Mouse (Mus musculus) limb, embryonic 15.5 days (tissue): Measurements from ENCODE around the gene 0610012G03Rik. TPM values are rescaled to one million over a fixed set of nuclear protein-coding genes. Genes with fewer than 3 reads are reported as not detected.

Source experiments
- ATAC-seq: fragments of 200-750 bp; cut with Nextera tagmentation; 2 replicates; pipeline ENCODE4 v1.8.0; 2017; ENCODE audit warnings: low read depth, moderate TSS enrichment; ENCODE audit not compliant: insufficient number of reproducible peaks, low FRiP score, low TSS enrichment
- H3K27ac ChIP-seq: fragments of 300-500 bp; sonication (generic); 2 replicates; pipeline ENCODE4 v1.5.1; 2015; ENCODE audit warnings: moderate library complexity, mild to moderate bottlenecking, inconsistent platforms
- H3K27me3 ChIP-seq: fragments of 300-500 bp; sonication (generic); 2 replicates; pipeline ENCODE4 v1.6.1; 2015; ENCODE audit warnings: inconsistent platforms
- H3K36me3 ChIP-seq: fragments of 300-500 bp; sonication (generic); 2 replicates; pipeline ENCODE4 v1.6.1; 2015; ENCODE audit warnings: inconsistent platforms
- H3K4me1 ChIP-seq: fragments of 300-500 bp; sonication (generic); 2 replicates; pipeline ENCODE4 v1.6.1; 2015; ENCODE audit warnings: inconsistent platforms
- H3K4me2 ChIP-seq: fragments of 300-500 bp; sonication (generic); 2 replicates; pipeline ENCODE4 v1.6.1; 2015; ENCODE audit warnings: mild to moderate bottlenecking, inconsistent platforms
- H3K4me3 ChIP-seq: fragments of 300-500 bp; sonication (generic); 2 replicates; pipeline ENCODE4 v1.5.1; 2015; ENCODE audit warnings: mild to moderate bottlenecking, inconsistent platforms
- H3K9ac ChIP-seq: fragments of 300-500 bp; sonication (generic); 2 replicates; pipeline ENCODE4 v1.6.1; 2015; ENCODE audit warnings: inconsistent platforms
- H3K9me3 ChIP-seq: fragments of 300-500 bp; sonication (generic); 2 replicates; pipeline ENCODE4 v1.6.1; 2016; ENCODE audit warnings: inconsistent platforms
- WGBS: fragments of 180-500 bp; shearing (Covaris S2); methylation state at CpG from one replicate; pipeline ENCODE4 v1.1.7; 2015; 5-methylcytosine and 5-hydroxymethylcytosine counted together
- polyA plus RNA-seq: library from polyadenylated mRNA; unstranded; fragments of >200 nt; fragmentation: Nextera tagmentation; extraction: Ambion mirVana; gene quantifications from 2 replicates; pipeline ENCODE4 v1.2.1, GENCODE M21; 2015

0610012G03Rik gene
- polyA plus RNA-seq, 1 experiment from 2014 or later, result 86.4 TPM

GRCm38 (mm10) chr16:31927412-31927811, 20.9 kb downstream of the 0610012G03Rik start:
- no peak overlapping the region for H3K9ac ChIP-seq
- no peaks in the 10 kb centered on the region for H3K36me3 ChIP-seq
- H3K4me2 ChIP-seq, result no peak overlapping the region
- H3K4me3 ChIP-seq, result no peak overlapping the region
- H3K27ac ChIP-seq, result no peak overlapping the region
- H3K9me3 ChIP-seq, result no peaks in the 10 kb centered on the region
- H3K27me3 ChIP-seq, result no peaks in the 10 kb centered on the region
- 88% methylated on average over 5 of the region's 5 CpGs for WGBS
- no peaks in the 10 kb centered on the region for H3K4me1 ChIP-seq
- ATAC-seq, result no peak

DNA sequence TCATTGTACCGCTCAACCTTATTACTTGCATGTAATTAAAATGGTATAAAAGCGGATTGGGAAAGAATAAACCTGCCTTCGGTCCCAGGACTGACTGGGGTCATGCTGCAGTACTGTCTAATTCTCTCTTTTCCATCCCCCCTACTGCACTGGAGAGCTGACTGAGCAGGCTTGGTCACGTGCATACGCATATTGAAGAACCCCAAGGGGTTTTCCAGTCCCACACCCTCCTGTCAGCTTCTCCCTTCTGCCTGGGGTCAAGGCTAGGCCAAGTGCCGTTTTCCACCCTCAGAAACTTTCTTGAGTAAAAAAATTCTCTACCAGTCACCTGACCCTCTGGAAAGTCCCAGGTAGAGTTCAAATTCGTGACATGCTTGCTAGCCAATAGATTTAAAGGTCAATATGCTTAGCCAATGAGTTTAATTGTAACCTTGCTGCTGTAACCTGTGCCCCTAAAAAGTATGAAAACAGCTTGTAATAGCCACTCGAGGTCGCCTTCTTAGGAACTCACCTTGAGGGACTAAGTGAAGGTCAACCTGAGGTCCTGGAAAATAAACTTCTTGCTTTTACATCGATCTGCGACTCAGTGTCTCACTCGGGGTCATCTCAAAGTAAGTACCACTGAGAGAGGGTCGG, 21.6 kb downstream of the 0610012G03Rik start:
- no peak for ATAC-seq
- WGBS, result 81% methylated on average over 13 of the region's 13 CpGs
- Histone ChIP-seq H3K9ac (no peak overlapping the region), H3K27ac (no peak overlapping the region), H3K9me3 (no peaks in the 10 kb centered on the region), H3K4me1 (no peaks in the 10 kb centered on the region), H3K4me3 (no peak overlapping the region), H3K27me3 (no peaks in the 10 kb centered on the region), H3K4me2 (no peak overlapping the region), H3K36me3 (no peaks in the 10 kb centered on the region)

- ATAC-seq, result no peak
- WGBS, result 73% methylated on average over 6 of the region's 6 CpGs
- H3K9ac ChIP-seq, result no peak overlapping the region
- no peaks in the 10 kb centered on the region for H3K36me3 ChIP-seq
- no peaks in the 10 kb centered on the region for H3K27me3 ChIP-seq
- H3K9me3 ChIP-seq, result no peaks in the 10 kb centered on the region
- H3K4me1 ChIP-seq, result no peaks in the 10 kb centered on the region
- no peak overlapping the region for H3K27ac ChIP-seq
- no peak overlapping the region for H3K4me2 ChIP-seq
- H3K4me3 ChIP-seq, result no peak overlapping the region
Observed at GRCm38 (mm10) chr16:31926091-31926490, 22.2 kb downstream of the 0610012G03Rik start.

GRCm38 (mm10) chr16:31924368-31924767, 23.9 kb downstream of the 0610012G03Rik start:
- no peak overlapping the region for H3K4me3 ChIP-seq

DNA sequence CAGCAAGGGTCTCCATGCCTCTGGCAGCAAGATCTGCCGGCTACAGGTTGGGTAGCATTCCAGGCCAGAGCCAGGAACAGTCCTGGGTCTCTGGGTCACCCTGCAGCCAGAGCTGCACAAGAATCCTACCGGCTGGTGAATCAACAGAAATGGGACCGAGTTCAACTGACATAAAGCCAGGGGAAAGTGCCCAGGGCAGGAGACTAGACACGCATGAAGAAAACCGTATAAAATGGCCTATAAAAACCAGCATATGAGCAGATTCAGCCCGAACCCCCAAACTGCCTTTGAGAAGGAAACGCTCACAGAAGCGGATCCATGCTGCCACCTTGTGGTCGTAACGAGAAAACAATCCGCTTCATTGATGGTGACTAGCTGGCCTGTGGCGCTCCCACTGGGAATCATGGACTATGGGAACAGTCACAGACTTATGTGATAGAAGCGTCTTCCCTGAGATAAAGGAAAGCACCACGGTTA, 30.0 kb downstream of the 0610012G03Rik start:
- H3K9me3 ChIP-seq, result no peaks in the 10 kb centered on the region
- H3K4me2 ChIP-seq, result peak overlapping the region; percentile 35; the same call in 1 of the 2 replicates
- no peaks in the 10 kb centered on the region for H3K36me3 ChIP-seq
- ATAC-seq, result no peak; the same call in 1 of the 2 replicates
- H3K4me3 ChIP-seq, result no peak overlapping the region
- 0 out of 2 replicates have a peak overlapping the region, but pooled peaks have one; percentile 3 for H3K9ac ChIP-seq
- 4% methylated on average over 14 of the region's 14 CpGs for WGBS
- H3K27me3 ChIP-seq, result no peaks in the 10 kb centered on the region
- no peak overlapping the region for H3K27ac ChIP-seq
- peaks cover 5% of the 10 kb centered on the region for H3K4me1 ChIP-seq

More at GRCm38 (mm10) chr16:31924368-31924767, 23.9 kb downstream of the 0610012G03Rik start:
- WGBS, result 80% methylated on average over 6 of the region's 6 CpGs
- H3K9me3 ChIP-seq, result no peaks in the 10 kb centered on the region
- no peak for ATAC-seq
- no peaks in the 10 kb centered on the region for H3K36me3 ChIP-seq
- H3K27me3 ChIP-seq, result no peaks in the 10 kb centered on the region
- H3K27ac ChIP-seq, result no peak overlapping the region
- no peak overlapping the region for H3K4me2 ChIP-seq
- H3K9ac ChIP-seq, result no peak overlapping the region
- H3K4me1 ChIP-seq, result no peaks in the 10 kb centered on the region

- no peaks in the 10 kb centered on the region for H3K9me3 ChIP-seq
- peaks cover 5% of the 10 kb centered on the region for H3K4me1 ChIP-seq
- no peak overlapping the region for H3K4me3 ChIP-seq
- ATAC-seq, result no peak
- 76% methylated on average over 11 of the region's 11 CpGs for WGBS
- no peak overlapping the region for H3K9ac ChIP-seq
- H3K27me3 ChIP-seq, result no peaks in the 10 kb centered on the region
- 0 out of 2 replicates have a peak overlapping the region, but pooled peaks have one; percentile 35 for H3K4me2 ChIP-seq
- H3K27ac ChIP-seq, result no peak overlapping the region
- H3K36me3 ChIP-seq, result no peaks in the 10 kb centered on the region
Observed at GRCm38 (mm10) chr16:31917776-31918175, 30.5 kb downstream of the 0610012G03Rik start.

DNA sequence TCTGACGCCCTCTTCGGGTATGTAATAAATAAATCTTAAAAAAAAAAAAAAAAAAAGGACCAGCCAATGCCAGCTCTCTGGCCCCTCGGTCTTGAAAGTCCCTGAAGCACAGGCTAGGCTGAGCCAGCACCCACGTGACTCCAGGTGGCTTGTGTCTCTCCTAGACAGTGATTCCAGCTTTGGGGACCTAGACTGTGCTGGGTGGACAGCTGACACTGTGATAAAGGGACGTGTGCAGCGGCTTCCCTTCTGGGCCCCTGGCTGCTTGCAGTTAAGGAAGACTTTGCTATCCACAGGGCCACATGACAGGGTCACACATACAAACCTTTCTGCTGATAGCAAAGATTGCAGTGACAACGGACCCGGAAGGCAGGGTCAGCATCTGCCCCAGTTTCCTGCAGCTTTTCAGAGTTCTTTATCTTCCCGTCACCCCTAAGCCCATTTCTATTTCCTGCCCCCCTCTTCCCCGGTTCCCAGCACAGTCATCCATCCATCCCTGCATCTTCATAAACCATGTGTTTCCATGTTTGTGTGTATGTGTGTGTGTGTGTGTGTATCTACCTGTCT, 37.9 kb downstream of the 0610012G03Rik start:
- H3K27ac ChIP-seq, result no peak overlapping the region
- H3K4me1 ChIP-seq, result peaks cover 15% of the 10 kb centered on the region
- no peaks in the 10 kb centered on the region for H3K9me3 ChIP-seq
- H3K4me3 ChIP-seq, result no peak overlapping the region
- ATAC-seq, result no peak
- H3K9ac ChIP-seq, result no peak overlapping the region
- 67% methylated on average over 10 of the region's 10 CpGs for WGBS
- no peaks in the 10 kb centered on the region for H3K36me3 ChIP-seq
- no peaks in the 10 kb centered on the region for H3K27me3 ChIP-seq
- no peak overlapping the region for H3K4me2 ChIP-seq

- no peak overlapping the region for H3K4me2 ChIP-seq
- ATAC-seq, result no peak
- no peaks in the 10 kb centered on the region for H3K27me3 ChIP-seq
- H3K9ac ChIP-seq, result no peak overlapping the region
- peaks cover 15% of the 10 kb centered on the region for H3K4me1 ChIP-seq
- H3K27ac ChIP-seq, result no peak overlapping the region
- 57% methylated on average over 11 of the region's 11 CpGs for WGBS
- no peak overlapping the region for H3K4me3 ChIP-seq
- H3K9me3 ChIP-seq, result no peaks in the 10 kb centered on the region
- H3K36me3 ChIP-seq, result no peaks in the 10 kb centered on the region
Observed at GRCm38 (mm10) chr16:31908959-31909358, 39.3 kb downstream of the 0610012G03Rik start.

DNA sequence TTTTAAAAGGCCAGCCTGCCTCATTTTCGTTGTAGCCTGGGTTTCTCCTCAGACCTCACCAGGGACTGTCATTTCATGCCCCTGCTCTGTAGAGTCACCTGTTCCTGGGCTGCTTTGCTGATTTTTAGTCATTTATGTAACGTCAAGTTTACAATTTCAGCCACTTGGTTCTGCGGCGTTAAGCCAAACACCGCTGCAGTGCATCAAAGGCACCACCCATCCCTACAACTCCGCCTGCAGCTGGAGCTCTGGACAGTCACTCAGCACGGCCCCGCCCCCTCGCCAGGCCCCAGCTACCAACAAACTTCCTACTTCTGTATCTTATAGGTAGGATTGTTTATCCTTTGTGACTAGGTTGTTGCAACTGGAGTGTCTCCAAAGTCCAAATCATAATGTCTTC, 41.4 kb downstream of the 0610012G03Rik start:
- 9% methylated on average over 9 of the region's 9 CpGs for WGBS
- no peak overlapping the region for H3K9ac ChIP-seq

DNA sequence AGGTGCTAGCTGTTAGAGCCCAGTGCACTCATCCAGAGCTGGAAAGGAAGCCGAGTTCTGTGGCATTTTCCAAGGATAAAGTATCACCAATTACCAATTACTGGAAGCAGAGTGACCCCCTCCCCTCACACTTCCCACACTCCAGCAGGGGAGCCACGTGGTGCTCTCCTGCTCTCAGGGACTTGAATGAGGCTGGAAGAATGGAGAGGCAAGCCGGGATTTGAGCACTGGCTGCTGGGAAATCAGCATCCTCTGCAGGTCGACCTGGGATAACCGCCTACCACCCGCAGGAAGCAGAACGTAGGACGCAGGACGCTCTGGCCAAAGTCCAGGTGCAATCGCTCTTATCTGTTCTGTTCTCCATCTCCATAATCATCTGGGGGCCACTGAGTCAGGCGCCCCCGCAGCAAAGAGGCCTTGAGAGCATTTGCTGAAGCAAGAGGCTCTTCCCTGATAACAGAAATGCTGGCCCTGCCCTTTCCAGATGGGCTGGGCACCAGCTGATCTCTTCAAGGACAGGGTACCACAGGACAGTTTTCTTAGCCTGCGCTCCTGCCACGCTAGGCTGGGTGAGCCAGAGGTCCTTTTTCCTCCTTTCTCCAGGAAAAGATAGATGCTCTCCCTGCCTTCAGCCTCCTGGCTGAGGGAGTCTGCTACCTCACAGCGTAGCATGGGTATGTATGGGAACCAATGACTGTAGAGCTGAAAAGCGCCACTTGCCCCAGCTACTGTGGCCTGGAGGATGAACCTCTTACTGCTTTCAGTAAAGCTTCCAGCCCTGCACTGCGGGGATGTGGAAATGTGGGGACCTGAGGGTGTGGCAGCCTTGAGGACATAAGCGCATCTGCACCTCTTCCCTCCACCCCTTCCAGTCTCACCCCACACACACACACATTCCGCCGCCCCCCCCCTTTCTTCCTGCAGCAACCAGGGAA, 42.1 kb downstream of the 0610012G03Rik start:
- ATAC-seq, result no peak

More for the DNA sequence above, 41.4 kb downstream of the 0610012G03Rik start:
- Histone ChIP-seq H3K4me1 (peaks cover 15% of the 10 kb centered on the region), H3K27ac (peak overlapping the region; percentile 43), H3K4me3 (peak overlapping the region; percentile 13; the same call in 1 of the 2 replicates), H3K9me3 (no peaks in the 10 kb centered on the region), H3K4me2 (peak overlapping the region; percentile 41), H3K27me3 (no peaks in the 10 kb centered on the region), H3K36me3 (no peaks in the 10 kb centered on the region)
- no peak for ATAC-seq

DNA sequence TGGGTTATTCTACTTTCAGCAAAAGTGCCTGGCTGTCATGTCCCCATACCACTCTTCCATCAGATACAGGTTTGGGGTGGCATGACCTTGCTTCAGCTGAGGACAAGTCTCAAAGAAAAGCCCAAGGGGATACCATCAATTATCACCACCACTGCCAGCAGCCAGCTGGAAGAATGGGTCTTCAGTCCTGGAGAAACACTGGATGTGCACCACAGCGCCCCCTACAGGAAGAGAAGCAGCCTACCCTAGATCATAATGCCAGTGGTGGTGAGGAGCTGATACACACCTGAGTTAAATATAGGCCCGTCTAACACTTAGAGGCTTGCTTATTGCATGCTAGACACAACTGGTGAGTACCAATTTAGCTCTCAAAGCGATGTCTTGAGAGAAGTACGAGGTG, 43.0 kb downstream of the 0610012G03Rik start:
- WGBS, result 78% methylated on average over 4 of the region's 4 CpGs
- no peak for ATAC-seq

More for the DNA sequence above, 42.1 kb downstream of the 0610012G03Rik start:
- no peaks in the 10 kb centered on the region for H3K36me3 ChIP-seq
- H3K27me3 ChIP-seq, result no peaks in the 10 kb centered on the region
- WGBS, result 35% methylated on average over 20 of the region's 20 CpGs
- H3K9ac ChIP-seq, result no peak overlapping the region
- peaks cover 15% of the 10 kb centered on the region for H3K4me1 ChIP-seq
- peak overlapping the region; percentile 13; the same call in 1 of the 2 replicates for H3K4me3 ChIP-seq
- peak overlapping the region; percentile 43 for H3K27ac ChIP-seq
- no peaks in the 10 kb centered on the region for H3K9me3 ChIP-seq
- peak overlapping the region; percentile 41 for H3K4me2 ChIP-seq

More for the DNA sequence above, 43.0 kb downstream of the 0610012G03Rik start:
- H3K4me2 ChIP-seq, result no peak overlapping the region
- H3K27ac ChIP-seq, result no peak overlapping the region
- no peaks in the 10 kb centered on the region for H3K9me3 ChIP-seq
- H3K36me3 ChIP-seq, result no peaks in the 10 kb centered on the region
- no peak overlapping the region for H3K9ac ChIP-seq
- no peaks in the 10 kb centered on the region for H3K27me3 ChIP-seq
- H3K4me1 ChIP-seq, result peaks cover 15% of the 10 kb centered on the region
- H3K4me3 ChIP-seq, result no peak overlapping the region
